Mouse (Mus musculus): ENCODE data around the gene Lgals3bp. TPM values are rescaled to one million over a fixed set of nuclear protein-coding genes. Genes with fewer than 3 reads are reported as not detected.
A peak's percentile ranks its signal among the peaks of the same experiment; 100 is the strongest.

Lgals3bp gene
- polyA plus RNA-seq, 1 experiment = 6.1 TPM

DNA sequence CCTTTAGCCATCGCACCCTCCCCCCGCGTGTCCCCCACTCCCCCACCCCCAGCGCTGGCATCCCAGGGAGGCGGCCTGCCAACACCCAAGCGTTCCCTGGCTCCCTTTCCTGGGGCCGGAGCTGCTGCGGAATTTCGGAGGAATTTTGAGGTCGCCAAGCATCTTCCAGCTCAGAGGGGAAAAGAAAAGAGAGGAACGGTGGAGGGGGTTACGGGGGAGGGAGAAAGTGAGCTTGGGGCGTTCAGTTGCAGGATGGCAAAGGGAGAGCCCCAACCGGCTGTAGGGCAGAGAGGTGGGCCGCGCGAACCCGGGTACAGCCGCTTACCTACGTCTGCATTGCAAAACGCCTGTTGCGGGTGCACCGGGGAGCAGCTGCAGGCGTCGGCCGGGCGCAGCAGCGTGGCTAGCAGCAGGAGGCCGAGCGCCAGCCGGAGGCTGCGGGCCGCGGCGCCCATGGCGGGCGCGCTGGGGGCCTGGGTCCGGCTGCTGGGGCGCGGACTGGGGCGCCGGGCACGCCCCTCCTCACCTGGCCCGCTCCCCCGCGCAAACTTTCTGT lies 47.2 kb downstream of the Lgals3bp start:
- no peak for TF ChIP-seq POLR2A (IDR thresholded peaks at IDR 0.05; ENCODE audit: insufficient read depth, low read length)
- TF ChIP-seq CTCF (IDR thresholded peaks at IDR 0.05; ENCODE audit: low read depth, low read length) = no peak
- no peak for TF ChIP-seq EP300 (IDR thresholded peaks at IDR 0.05; ENCODE audit: insufficient read depth, low read depth, low read length)
- no peaks in the 10 kb centered on the region for H3K27me3 ChIP-seq (ENCODE audit: control insufficient read depth, insufficient read depth, low read length, poor library complexity, severe bottlenecking)
- no peaks in the 10 kb centered on the region for H3K4me1 ChIP-seq (ENCODE audit: control insufficient read depth, insufficient read depth, low read length)
- no peaks in the 10 kb centered on the region for H3K9me3 ChIP-seq (replicated peaks; ENCODE audit: control insufficient read depth, insufficient read depth, low read length, poor library complexity, severe bottlenecking)
- H3K27ac ChIP-seq (ENCODE audit: insufficient read depth, low read length) = no peak overlapping the region
- H3K4me3 ChIP-seq (ENCODE audit: low read depth, low read length) = peak overlapping the region; percentile 70
- peak overlapping the region; percentile 61 for H3K9ac ChIP-seq (ENCODE audit: low read depth, poor library complexity, severe bottlenecking)
- H3K36me3 ChIP-seq (ENCODE audit: control insufficient read depth, insufficient read depth, low read length, poor library complexity, severe bottlenecking) = no peaks in the 10 kb centered on the region

GRCm38 (mm10) chr11:118349494-118349893 lies 52.4 kb downstream of the Lgals3bp start:
- Histone ChIP-seq H3K4me3 (ENCODE audit: low read depth, low read length) (no peak overlapping the region), H3K36me3 (ENCODE audit: control insufficient read depth, insufficient read depth, low read length, poor library complexity, severe bottlenecking) (no peaks in the 10 kb centered on the region), H3K27ac (ENCODE audit: insufficient read depth, low read length) (no peak overlapping the region), H3K9ac (ENCODE audit: low read depth, poor library complexity, severe bottlenecking) (no peak overlapping the region), H3K4me1 (ENCODE audit: control insufficient read depth, insufficient read depth, low read length) (peaks cover 5% of the 10 kb centered on the region), H3K27me3 (ENCODE audit: control insufficient read depth, insufficient read depth, low read length, poor library complexity, severe bottlenecking) (no peaks in the 10 kb centered on the region), H3K9me3 (replicated peaks; ENCODE audit: control insufficient read depth, insufficient read depth, low read length, poor library complexity, severe bottlenecking) (no peaks in the 10 kb centered on the region)
- no peak for TF ChIP-seq POLR2A (IDR thresholded peaks at IDR 0.05; ENCODE audit: insufficient read depth, low read length)
- TF ChIP-seq EP300 (IDR thresholded peaks at IDR 0.05; ENCODE audit: insufficient read depth, low read depth, low read length) = no peak
- TF ChIP-seq CTCF (IDR thresholded peaks at IDR 0.05; ENCODE audit: low read depth, low read length) = no peak

- no peak overlapping the region for H3K27ac ChIP-seq (ENCODE audit: insufficient read depth, low read length)
- no peak for TF ChIP-seq EP300 (IDR thresholded peaks at IDR 0.05; ENCODE audit: insufficient read depth, low read depth, low read length)
- no peak for TF ChIP-seq POLR2A (IDR thresholded peaks at IDR 0.05; ENCODE audit: insufficient read depth, low read length)
- no peak for TF ChIP-seq CTCF (IDR thresholded peaks at IDR 0.05; ENCODE audit: low read depth, low read length)
- peaks cover 5% of the 10 kb centered on the region for H3K4me1 ChIP-seq (ENCODE audit: control insufficient read depth, insufficient read depth, low read length)
- H3K27me3 ChIP-seq (ENCODE audit: control insufficient read depth, insufficient read depth, low read length, poor library complexity, severe bottlenecking) = no peaks in the 10 kb centered on the region
- no peak overlapping the region for H3K4me3 ChIP-seq (ENCODE audit: low read depth, low read length)
- H3K9me3 ChIP-seq (replicated peaks; ENCODE audit: control insufficient read depth, insufficient read depth, low read length, poor library complexity, severe bottlenecking) = no peaks in the 10 kb centered on the region
- no peaks in the 10 kb centered on the region for H3K36me3 ChIP-seq (ENCODE audit: control insufficient read depth, insufficient read depth, low read length, poor library complexity, severe bottlenecking)
- no peak overlapping the region for H3K9ac ChIP-seq (ENCODE audit: low read depth, poor library complexity, severe bottlenecking)
Measured at GRCm38 (mm10) chr11:118348877-118349276, 53.0 kb downstream of the Lgals3bp start.

DNA sequence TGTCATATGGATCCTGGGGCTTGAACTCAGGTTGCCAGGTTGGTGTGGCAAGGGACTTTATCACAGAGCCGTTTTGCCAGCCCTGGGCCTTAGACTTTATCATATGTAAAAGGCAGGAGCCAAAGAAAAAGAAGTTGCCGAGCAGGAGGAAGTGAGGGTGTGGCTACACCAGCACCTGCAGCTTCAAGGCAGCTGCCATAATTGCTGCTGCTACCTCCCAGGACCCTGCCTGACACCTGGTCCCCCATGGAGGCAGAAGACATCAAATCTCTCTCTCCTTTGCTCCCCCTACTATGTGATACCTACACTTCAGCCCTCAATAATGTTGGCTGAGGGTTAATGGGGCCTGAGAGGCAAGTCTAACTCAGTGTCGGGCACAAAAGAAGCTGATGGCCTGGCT lies 53.5 kb downstream of the Lgals3bp start:
- TF ChIP-seq CTCF (IDR thresholded peaks at IDR 0.05; ENCODE audit: low read depth, low read length) = no peak
- no peak for TF ChIP-seq POLR2A (IDR thresholded peaks at IDR 0.05; ENCODE audit: insufficient read depth, low read length)
- 0 out of 2 replicates have a peak, but pooled peaks have one; percentile 7 for TF ChIP-seq EP300 (IDR thresholded peaks at IDR 0.05; ENCODE audit: insufficient read depth, low read depth, low read length)
- no peak overlapping the region for H3K4me3 ChIP-seq (ENCODE audit: low read depth, low read length)
- H3K36me3 ChIP-seq (ENCODE audit: control insufficient read depth, insufficient read depth, low read length, poor library complexity, severe bottlenecking) = no peaks in the 10 kb centered on the region
- peaks cover 5% of the 10 kb centered on the region for H3K4me1 ChIP-seq (ENCODE audit: control insufficient read depth, insufficient read depth, low read length)
- H3K27ac ChIP-seq (ENCODE audit: insufficient read depth, low read length) = no peak overlapping the region
- no peak overlapping the region for H3K9ac ChIP-seq (ENCODE audit: low read depth, poor library complexity, severe bottlenecking)
- H3K27me3 ChIP-seq (ENCODE audit: control insufficient read depth, insufficient read depth, low read length, poor library complexity, severe bottlenecking) = no peaks in the 10 kb centered on the region
- no peaks in the 10 kb centered on the region for H3K9me3 ChIP-seq (replicated peaks; ENCODE audit: control insufficient read depth, insufficient read depth, low read length, poor library complexity, severe bottlenecking)

DNA sequence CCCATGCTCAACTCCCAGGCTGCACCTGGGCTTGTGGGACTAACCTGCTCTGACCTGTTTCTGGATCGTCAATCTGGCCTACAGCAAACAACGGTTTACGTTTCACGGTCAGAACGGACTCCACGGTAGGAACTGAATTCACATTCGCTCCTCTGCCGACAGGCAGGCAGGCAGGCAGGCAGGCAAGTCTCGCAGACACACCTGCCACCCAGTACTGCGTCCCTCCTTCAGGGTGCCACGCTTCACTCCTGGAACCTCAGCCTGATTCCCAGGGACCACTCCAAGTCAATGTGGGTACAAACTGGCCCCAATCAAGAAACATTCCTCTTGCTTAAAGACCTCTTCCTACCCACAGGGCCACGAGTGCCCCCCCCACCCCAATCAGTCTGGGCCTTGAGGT lies 54.0 kb downstream of the Lgals3bp start:
- H3K9ac ChIP-seq (ENCODE audit: low read depth, poor library complexity, severe bottlenecking) = no peak overlapping the region
- peaks cover 5% of the 10 kb centered on the region for H3K4me1 ChIP-seq (ENCODE audit: control insufficient read depth, insufficient read depth, low read length)
- no peaks in the 10 kb centered on the region for H3K36me3 ChIP-seq (ENCODE audit: control insufficient read depth, insufficient read depth, low read length, poor library complexity, severe bottlenecking)
- no peak overlapping the region for H3K4me3 ChIP-seq (ENCODE audit: low read depth, low read length)
- TF ChIP-seq CTCF (IDR thresholded peaks at IDR 0.05; ENCODE audit: low read depth, low read length) (no peak), POLR2A (IDR thresholded peaks at IDR 0.05; ENCODE audit: insufficient read depth, low read length) (no peak), EP300 (IDR thresholded peaks at IDR 0.05; ENCODE audit: insufficient read depth, low read depth, low read length) (no peak)
- no peaks in the 10 kb centered on the region for H3K9me3 ChIP-seq (replicated peaks; ENCODE audit: control insufficient read depth, insufficient read depth, low read length, poor library complexity, severe bottlenecking)
- no peak overlapping the region for H3K27ac ChIP-seq (ENCODE audit: insufficient read depth, low read length)
- no peaks in the 10 kb centered on the region for H3K27me3 ChIP-seq (ENCODE audit: control insufficient read depth, insufficient read depth, low read length, poor library complexity, severe bottlenecking)

GRCm38 (mm10) chr11:118347391-118347790 lies 54.5 kb downstream of the Lgals3bp start:
- no peak overlapping the region for H3K9ac ChIP-seq (ENCODE audit: low read depth, poor library complexity, severe bottlenecking)
- no peaks in the 10 kb centered on the region for H3K36me3 ChIP-seq (ENCODE audit: control insufficient read depth, insufficient read depth, low read length, poor library complexity, severe bottlenecking)
- H3K27ac ChIP-seq (ENCODE audit: insufficient read depth, low read length) = no peak overlapping the region
- TF ChIP-seq CTCF (IDR thresholded peaks at IDR 0.05; ENCODE audit: low read depth, low read length) (no peak), POLR2A (IDR thresholded peaks at IDR 0.05; ENCODE audit: insufficient read depth, low read length) (no peak), EP300 (IDR thresholded peaks at IDR 0.05; ENCODE audit: insufficient read depth, low read depth, low read length) (no peak)
- no peaks in the 10 kb centered on the region for H3K9me3 ChIP-seq (replicated peaks; ENCODE audit: control insufficient read depth, insufficient read depth, low read length, poor library complexity, severe bottlenecking)
- H3K4me1 ChIP-seq (ENCODE audit: control insufficient read depth, insufficient read depth, low read length) = peaks cover 6% of the 10 kb centered on the region
- H3K4me3 ChIP-seq (ENCODE audit: low read depth, low read length) = no peak overlapping the region
- no peaks in the 10 kb centered on the region for H3K27me3 ChIP-seq (ENCODE audit: control insufficient read depth, insufficient read depth, low read length, poor library complexity, severe bottlenecking)

Measured in ES-Bruce4 (cell line).